Mouse (Mus musculus) megakaryocyte, embryonic 14.5 days (primary cell): ENCODE results near the gene R3hdm2. TPM values are rescaled to one million over a fixed set of nuclear protein-coding genes. Genes with fewer than 3 reads are reported as not detected.

Experiments
- H3K27me3 ChIP-seq: replicated peaks from 2 replicates; pipeline ENCODE3; 2012; ENCODE audit warnings: inconsistent platforms
- H3K36me3 ChIP-seq: replicated peaks from 2 replicates; pipeline ENCODE3; 2012; ENCODE audit warnings: low read length, inconsistent platforms, mixed read lengths
- H3K4me1 ChIP-seq: 2 replicates; pipeline ENCODE4 v1.6.1; 2012; ENCODE audit warnings: inconsistent platforms
- H3K4me3 ChIP-seq: replicated peaks from 2 replicates; pipeline ENCODE3; 2012; ENCODE audit warnings: moderate library complexity, mild to moderate bottlenecking, inconsistent platforms
- H3K9me3 ChIP-seq: 2 replicates; pipeline ENCODE4 v1.6.1; 2012; ENCODE audit warnings: inconsistent platforms
- FLI1 ChIP-seq: IDR thresholded peaks from 2 replicates; pipeline ENCODE4 v1.6.1; 2012; ENCODE audit warnings: low read length, inconsistent platforms, mixed read lengths
- GATA1 ChIP-seq: IDR thresholded peaks from 3 replicates; pipeline ENCODE4 v1.6.1; 2012; ENCODE audit warnings: mixed read lengths, low read length, inconsistent platforms, borderline replicate concordance
- polyA plus RNA-seq: library from polyadenylated mRNA; stranded (reverse); fragments of >175 nt; gene quantifications from 2 replicates; pipeline ENCODE4 v1.2.3, GENCODE M21; 2012; ENCODE audit warnings: low replicate concordance; ENCODE audit not compliant: insufficient read depth

The R3hdm2 gene
- polyA plus RNA-seq, 1 experiment, result 139 TPM

DNA sequence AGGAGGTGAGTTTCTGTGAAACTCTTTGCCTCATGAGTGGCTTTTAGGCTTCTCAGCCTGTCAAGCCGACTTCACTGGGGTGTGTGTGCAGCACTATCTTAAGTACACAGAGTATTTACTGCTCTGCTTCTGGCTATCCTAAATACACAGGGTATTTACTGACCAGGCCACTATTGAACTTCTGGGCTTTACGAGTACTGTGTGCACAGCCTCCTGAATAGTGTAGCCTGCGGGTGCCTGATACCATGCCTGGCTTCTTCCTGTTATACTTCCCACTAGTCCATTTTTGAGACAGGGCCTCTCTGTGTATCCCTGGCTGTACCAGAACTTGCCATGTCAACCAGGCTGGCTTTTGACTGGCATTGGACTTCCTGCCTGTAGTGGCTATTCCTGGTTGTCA, 2.4 kb upstream of the R3hdm2 start:
- TF ChIP-seq GATA1 (no peak), FLI1 (no peak)
- Histone ChIP-seq H3K36me3 (no peaks in the 10 kb centered on the region), H3K4me1 (peaks cover 30% of the 10 kb centered on the region), H3K27me3 (no peaks in the 10 kb centered on the region), H3K9me3 (peaks cover 4% of the 10 kb centered on the region; the same call in 1 of the 2 replicates), H3K4me3 (no peak overlapping the region)

DNA sequence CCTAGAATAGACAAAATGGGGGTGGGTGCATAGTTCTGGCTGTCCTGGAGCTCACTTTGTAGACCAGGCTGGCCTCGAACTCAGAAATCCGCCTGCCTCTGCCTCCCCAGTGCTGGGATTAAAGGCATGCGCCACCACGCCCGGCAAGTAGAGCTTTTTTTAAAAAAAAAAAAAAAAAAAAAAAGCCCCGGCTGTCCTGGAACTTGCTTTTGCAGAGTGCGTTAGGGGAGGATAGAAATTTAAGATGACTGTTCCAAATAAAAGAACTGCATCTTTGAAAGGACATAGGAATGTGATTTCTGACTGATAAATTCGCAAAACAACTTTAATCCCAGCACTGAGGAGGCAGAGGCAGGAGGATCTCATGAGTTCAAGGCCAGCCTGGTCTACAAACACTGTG, 473 bp upstream of the R3hdm2 start:
- H3K9me3 ChIP-seq, result peaks cover 4% of the 10 kb centered on the region; the same call in 1 of the 2 replicates
- H3K4me1 ChIP-seq, result peaks cover 49% of the 10 kb centered on the region
- no peaks in the 10 kb centered on the region for H3K27me3 ChIP-seq
- H3K36me3 ChIP-seq, result no peaks in the 10 kb centered on the region
- H3K4me3 ChIP-seq, result peak overlapping the region; percentile 93
- TF ChIP-seq FLI1, result no peak
- no peak for TF ChIP-seq GATA1

- TF ChIP-seq GATA1, result no peak
- TF ChIP-seq FLI1, result no peak
- H3K9me3 ChIP-seq, result peaks cover 2% of the 10 kb centered on the region; the same call in 1 of the 2 replicates
- H3K36me3 ChIP-seq, result no peaks in the 10 kb centered on the region
These were observed 928 bp downstream of the R3hdm2 start for GRCm38 (mm10) chr10:127380767-127381742.

DNA sequence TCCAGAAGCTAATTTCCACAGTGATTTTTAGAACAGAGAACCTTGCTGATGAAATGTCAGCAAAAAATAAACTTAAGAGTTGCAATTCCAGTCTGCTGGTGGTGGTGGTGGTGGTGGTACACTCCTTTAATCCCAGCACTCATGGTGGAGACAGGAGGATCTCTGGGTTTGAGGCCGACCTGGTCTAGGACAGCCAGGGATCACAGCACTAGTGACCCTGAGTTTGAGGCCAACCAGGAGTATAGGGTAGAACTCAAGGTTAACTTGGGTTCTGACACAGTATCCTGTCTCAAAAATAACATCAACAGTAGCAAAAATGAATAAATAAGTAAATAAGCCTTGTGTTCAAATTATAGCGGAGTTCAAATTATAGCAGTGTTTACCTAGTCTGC, 1.6 kb downstream of the R3hdm2 start:
- Histone ChIP-seq H3K9me3 (no peaks in the 10 kb centered on the region), H3K4me3 (peak overlapping the region; percentile 93), H3K27me3 (no peaks in the 10 kb centered on the region), H3K36me3 (no peaks in the 10 kb centered on the region), H3K4me1 (peaks cover 61% of the 10 kb centered on the region)
- TF ChIP-seq FLI1 (no peak), GATA1 (no peak)

More at GRCm38 (mm10) chr10:127380767-127381742, 928 bp downstream of the R3hdm2 start:
- Histone ChIP-seq H3K4me1 (peaks cover 61% of the 10 kb centered on the region), H3K27me3 (no peaks in the 10 kb centered on the region), H3K4me3 (peak overlapping the region; percentile 93)

DNA sequence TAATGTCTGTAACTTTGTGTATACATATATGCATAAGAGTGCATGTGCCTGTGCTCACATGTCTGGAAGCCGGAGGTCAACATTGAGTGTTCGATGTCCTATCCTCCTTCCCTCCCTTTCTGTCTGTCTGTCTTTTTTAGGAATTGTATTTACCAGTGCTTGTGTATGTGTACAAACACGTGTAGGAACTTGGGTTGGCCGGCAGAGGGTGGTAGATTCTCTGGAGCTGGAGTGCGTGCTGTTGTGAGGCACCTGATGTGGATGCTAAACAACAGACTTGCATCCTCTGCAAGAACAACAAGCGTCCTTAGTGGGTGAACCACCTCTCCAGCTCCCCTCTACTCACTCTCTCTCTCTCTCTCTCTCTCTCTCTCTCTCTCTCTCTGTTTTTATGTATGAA, 11.6 kb downstream of the R3hdm2 start:
- H3K4me3 ChIP-seq, result no peak overlapping the region
- H3K9me3 ChIP-seq, result no peaks in the 10 kb centered on the region
- H3K36me3 ChIP-seq, result peaks cover 50% of the 10 kb centered on the region
- no peak for TF ChIP-seq FLI1
- no peak for TF ChIP-seq GATA1
- peaks cover 14% of the 10 kb centered on the region; the same call in 1 of the 2 replicates for H3K4me1 ChIP-seq
- no peaks in the 10 kb centered on the region for H3K27me3 ChIP-seq

- TF ChIP-seq GATA1 (no peak), FLI1 (no peak)
- no peak overlapping the region for H3K4me3 ChIP-seq
- H3K9me3 ChIP-seq, result no peaks in the 10 kb centered on the region
- peaks cover 30% of the 10 kb centered on the region for H3K4me1 ChIP-seq
- H3K36me3 ChIP-seq, result peaks cover 69% of the 10 kb centered on the region
- no peaks in the 10 kb centered on the region for H3K27me3 ChIP-seq
These were observed 24.6 kb downstream of the R3hdm2 start for GRCm38 (mm10) chr10:127404701-127405100.

GRCm38 (mm10) chr10:127407391-127407790, 27.3 kb downstream of the R3hdm2 start:
- Histone ChIP-seq H3K4me3 (no peak overlapping the region), H3K9me3 (no peaks in the 10 kb centered on the region), H3K27me3 (no peaks in the 10 kb centered on the region), H3K4me1 (peaks cover 35% of the 10 kb centered on the region), H3K36me3 (peaks cover 48% of the 10 kb centered on the region)
- no peak for TF ChIP-seq FLI1
- TF ChIP-seq GATA1, result no peak

DNA sequence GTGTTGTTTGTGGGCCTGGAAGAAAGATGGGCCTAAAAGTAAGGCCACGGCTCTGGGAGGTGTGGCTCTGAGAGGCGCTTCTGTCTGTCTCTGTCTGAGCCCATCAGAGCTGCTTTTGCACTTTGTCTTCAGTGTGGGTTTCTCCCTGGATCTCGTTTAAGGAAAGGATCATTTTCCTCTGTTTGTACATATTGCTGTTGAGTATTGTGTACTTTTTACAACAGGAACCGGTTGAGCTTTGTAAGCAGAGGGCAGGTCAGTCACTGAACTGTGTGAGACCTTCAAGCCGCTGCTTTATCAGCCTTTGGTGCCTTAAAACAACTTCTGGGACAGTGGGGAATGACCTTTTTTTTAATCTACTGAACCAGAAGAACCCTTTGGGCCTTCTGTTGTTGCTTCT, 32.0 kb downstream of the R3hdm2 start:
- no peak for TF ChIP-seq FLI1
- no peak for TF ChIP-seq GATA1
- Histone ChIP-seq H3K4me3 (no peak overlapping the region), H3K4me1 (peaks cover 28% of the 10 kb centered on the region), H3K9me3 (no peaks in the 10 kb centered on the region), H3K27me3 (no peaks in the 10 kb centered on the region), H3K36me3 (peaks cover 39% of the 10 kb centered on the region)

GRCm38 (mm10) chr10:127412776-127413175, 32.6 kb downstream of the R3hdm2 start:
- Histone ChIP-seq H3K27me3 (no peaks in the 10 kb centered on the region), H3K4me3 (no peak overlapping the region), H3K4me1 (peaks cover 22% of the 10 kb centered on the region), H3K9me3 (no peaks in the 10 kb centered on the region), H3K36me3 (peaks cover 35% of the 10 kb centered on the region)
- TF ChIP-seq FLI1, result no peak
- TF ChIP-seq GATA1, result no peak

- TF ChIP-seq GATA1 (no peak), FLI1 (no peak)
- H3K4me1 ChIP-seq, result peaks cover 16% of the 10 kb centered on the region
- H3K4me3 ChIP-seq, result no peak overlapping the region
- no peaks in the 10 kb centered on the region for H3K9me3 ChIP-seq
- H3K27me3 ChIP-seq, result no peaks in the 10 kb centered on the region
- peaks cover 34% of the 10 kb centered on the region for H3K36me3 ChIP-seq
These were observed 33.5 kb downstream of the R3hdm2 start for GRCm38 (mm10) chr10:127413585-127413984.

- Histone ChIP-seq H3K36me3 (peaks cover 32% of the 10 kb centered on the region), H3K4me1 (peaks cover 12% of the 10 kb centered on the region), H3K27me3 (no peaks in the 10 kb centered on the region), H3K4me3 (no peak overlapping the region), H3K9me3 (no peaks in the 10 kb centered on the region)
- TF ChIP-seq GATA1 (no peak), FLI1 (no peak)
These were observed 34.0 kb downstream of the R3hdm2 start for GRCm38 (mm10) chr10:127414141-127414540.
